Mouse (Mus musculus): Measurements from ENCODE around the gene Rnf43.

GRCm38 (mm10) chr11:87712188-87712587 lies 49.7 kb downstream of the Rnf43 start:
- TF ChIP-seq CTCF (IDR thresholded peaks at IDR 0.05; ENCODE audit: borderline replicate concordance, control insufficient read depth, extremely low read depth, insufficient read depth, low read length, poor library complexity) = no peak
- no peak for TF ChIP-seq POLR2A (IDR thresholded peaks at IDR 0.05; ENCODE audit: control insufficient read depth, extremely low read depth, insufficient read depth, low read length, poor library complexity)
